Mouse (Mus musculus) thymus, adult 2 months (tissue): ENCODE data around the gene 1700013G24Rik.

Experiments
- CTCF ChIP-seq: fragments of 200-500 bp; IDR thresholded peaks from 2 replicates; pipeline ENCODE4 v1.5.1; 2012; ENCODE audit warnings: mild to moderate bottlenecking, control low read depth, low read length, moderate library complexity, borderline replicate concordance; ENCODE audit not compliant: control insufficient read depth, poor library complexity, insufficient read depth; ENCODE audit errors: extremely low read depth
- POLR2A ChIP-seq: fragments of 200-500 bp; IDR thresholded peaks from 2 replicates; pipeline ENCODE4 v1.6.1; 2012; ENCODE audit warnings: mild to moderate bottlenecking, low read length, control low read depth, moderate library complexity; ENCODE audit not compliant: control insufficient read depth, poor library complexity, insufficient read depth; ENCODE audit errors: extremely low read depth

- TF ChIP-seq CTCF (no peak), POLR2A (no peak)
Measured at GRCm38 (mm10) chr4:137474694-137475093, 21.6 kb downstream of the 1700013G24Rik start.
